Mouse (Mus musculus) MEL (cell line): ENCODE data around the gene Tmprss2.
"Not testable (repeated sequence)": the region's sequence is repeated elsewhere in the genome, so short reads cannot be mapped to it uniquely, and the experiment has no call there.

Experiments
- CTCF ChIP-seq, 3 experiments: IDR thresholded peaks in 2 of 3; conservative IDR thresholded peaks in 1 of 3; 2 replicates each; pipeline ENCODE4 v1.5.1; 2011 to 2012; ENCODE audit warnings: low read length in 3 of 3, low read depth in 2 of 3, mild to moderate bottlenecking in 2 of 3, improper control_type of control experiment in 1 of 3, inconsistent platforms in 1 of 3, mixed read lengths in 1 of 3, moderate library complexity in 1 of 3; ENCODE audit not compliant: control insufficient read depth in 1 of 3, insufficient read depth in 1 of 3, poor library complexity in 1 of 3, severe bottlenecking in 1 of 3
- E2F4 ChIP-seq: IDR thresholded peaks from 2 replicates; pipeline ENCODE4 v1.6.1; 2011; ENCODE audit warnings: low read depth, low read length, improper control_type of control experiment, borderline replicate concordance
- EP300 ChIP-seq, 2 experiments: IDR thresholded peaks; 2 replicates each; pipeline ENCODE4 v1.6.1; 2011; ENCODE audit warnings: improper control_type of control experiment in 2 of 2, low read length in 2 of 2, low read depth in 1 of 2, mild to moderate bottlenecking in 1 of 2
- GABPA ChIP-seq: IDR thresholded peaks from 2 replicates; pipeline ENCODE4 v1.6.1; 2012; ENCODE audit warnings: low read depth, mild to moderate bottlenecking, inconsistent platforms, low read length, improper control_type of control experiment, moderate library complexity
- KAT2A ChIP-seq: conservative IDR thresholded peaks from 2 replicates; pipeline ENCODE4 v1.6.1; 2012; ENCODE audit warnings: low read depth, low read length, improper control_type of control experiment, inconsistent platforms
- MAX ChIP-seq: IDR thresholded peaks from 2 replicates; pipeline ENCODE4 v1.6.1; 2011; ENCODE audit warnings: low read length, improper control_type of control experiment
- POLR2A ChIP-seq, 2 experiments: IDR thresholded peaks; 2 replicates each; pipeline ENCODE4 v1.6.1; 2011 to 2012; ENCODE audit warnings: low read length in 2 of 2, mild to moderate bottlenecking in 2 of 2, control low read depth in 1 of 2, improper control_type of control experiment in 1 of 2, low read depth in 1 of 2, moderate library complexity in 1 of 2; ENCODE audit not compliant: control insufficient read depth in 1 of 2, insufficient read depth in 1 of 2, poor library complexity in 1 of 2
- POLR2AphosphoS2 ChIP-seq: IDR thresholded peaks from 2 replicates; pipeline ENCODE4 v1.6.1; 2011; ENCODE audit warnings: low read length, improper control_type of control experiment
- RCOR1 ChIP-seq: IDR thresholded peaks from 2 replicates; pipeline ENCODE4 v1.6.1; 2012; ENCODE audit warnings: low read depth, mild to moderate bottlenecking, inconsistent platforms, low read length, improper control_type of control experiment

GRCm38 (mm10) chr16:97582876-97583275, 28.1 kb downstream of the Tmprss2 start:
- TF ChIP-seq POLR2AphosphoS2; POLR2A (IDR thresholded peaks at IDR 0.05; ENCODE audit: control insufficient read depth in 1 of 2, insufficient read depth in 1 of 2, low read depth in 1 of 2, low read length in 2 of 2, poor library complexity in 1 of 2); RCOR1; MAX; CTCF (IDR thresholded peaks at IDR 0.05 in 2 of 3, conservative IDR thresholded peaks at IDR 0.05 in 1 of 3; ENCODE audit: control insufficient read depth in 1 of 3, insufficient read depth in 1 of 3, low read depth in 2 of 3, low read length in 3 of 3, poor library complexity in 1 of 3, severe bottlenecking in 1 of 3); GABPA; E2F4; EP300 (IDR thresholded peaks at IDR 0.05; ENCODE audit: low read depth in 1 of 2, low read length in 2 of 2); KAT2A: not testable (repeated sequence)
